Mouse (Mus musculus): ENCODE data around the gene Galnt9. TPM values are rescaled to one million over a fixed set of nuclear protein-coding genes. Genes with fewer than 3 reads are reported as not detected.

The Galnt9 gene
- polyA plus RNA-seq, 1 experiment from 2014 or later = 15.5 TPM

- Histone ChIP-seq H3K9ac (replicated peaks; ENCODE audit: low read depth, low read length) (no peak overlapping the region), H3K4me1 (replicated peaks; ENCODE audit: control insufficient read depth, insufficient read depth, low read length) (no peaks in the 10 kb centered on the region), H3K4me3 (replicated peaks; ENCODE audit: low read length) (no peak overlapping the region), H3K27ac (ENCODE audit: low read length) (no peak overlapping the region), H3K4me2 (ENCODE audit: low read length) (no peak overlapping the region), H3K27me3 (replicated peaks; ENCODE audit: control insufficient read depth, insufficient read depth, low read length) (no peaks in the 10 kb centered on the region), H3K36me3 (ENCODE audit: control insufficient read depth, insufficient read depth) (no peaks in the 10 kb centered on the region), H3K9me3 (ENCODE audit: control insufficient read depth, low read length) (no peaks in the 10 kb centered on the region)
- 0 out of 2 replicates have a peak, but pooled peaks have one; percentile 33 for ATAC-seq
- WGBS = 65% methylated on average over 4 of the region's 4 CpGs
Measured at GRCm38 (mm10) chr5:110523296-110523695, 20.9 kb upstream of the Galnt9 start.

DNA sequence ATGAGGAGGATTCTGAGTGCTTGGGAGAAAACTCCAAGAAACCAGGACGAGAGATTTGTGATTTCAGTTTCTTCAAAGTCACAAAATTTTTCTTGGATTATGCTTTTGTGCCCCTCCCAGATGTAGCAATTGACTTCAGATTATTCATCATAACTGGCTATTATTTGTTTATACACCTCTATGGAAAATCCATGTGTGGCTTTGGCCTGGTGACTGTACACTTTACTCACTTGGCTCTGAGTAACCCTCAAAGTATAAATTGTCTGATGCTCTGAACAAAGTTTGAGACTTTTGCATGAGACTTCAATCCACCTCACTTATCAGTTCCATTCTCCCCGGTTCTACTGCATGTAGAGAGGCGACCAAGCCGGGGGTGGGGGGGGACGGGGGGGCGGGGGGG lies 18.5 kb upstream of the Galnt9 start:
- Histone ChIP-seq H3K36me3 (ENCODE audit: control insufficient read depth, insufficient read depth) (no peaks in the 10 kb centered on the region), H3K4me1 (replicated peaks; ENCODE audit: control insufficient read depth, insufficient read depth, low read length) (no peaks in the 10 kb centered on the region), H3K9me3 (ENCODE audit: control insufficient read depth, low read length) (no peaks in the 10 kb centered on the region), H3K4me2 (ENCODE audit: low read length) (no peak overlapping the region), H3K9ac (replicated peaks; ENCODE audit: low read depth, low read length) (no peak overlapping the region), H3K27ac (ENCODE audit: low read length) (no peak overlapping the region), H3K4me3 (replicated peaks; ENCODE audit: low read length) (no peak overlapping the region), H3K27me3 (replicated peaks; ENCODE audit: control insufficient read depth, insufficient read depth, low read length) (no peaks in the 10 kb centered on the region)
- WGBS = 75% methylated on average over 6 of the region's 6 CpGs
- no peak for ATAC-seq

GRCm38 (mm10) chr5:110526556-110526955 lies 17.6 kb upstream of the Galnt9 start:
- no peak overlapping the region for H3K4me2 ChIP-seq (ENCODE audit: low read length)
- no peak overlapping the region for H3K9ac ChIP-seq (replicated peaks; ENCODE audit: low read depth, low read length)
- no peaks in the 10 kb centered on the region for H3K36me3 ChIP-seq (ENCODE audit: control insufficient read depth, insufficient read depth)
- WGBS = 79% methylated on average over 4 of the region's 4 CpGs
- no peaks in the 10 kb centered on the region for H3K27me3 ChIP-seq (replicated peaks; ENCODE audit: control insufficient read depth, insufficient read depth, low read length)
- no peaks in the 10 kb centered on the region for H3K9me3 ChIP-seq (ENCODE audit: control insufficient read depth, low read length)
- H3K4me1 ChIP-seq (replicated peaks; ENCODE audit: control insufficient read depth, insufficient read depth, low read length) = no peaks in the 10 kb centered on the region
- H3K27ac ChIP-seq (ENCODE audit: low read length) = no peak overlapping the region
- H3K4me3 ChIP-seq (replicated peaks; ENCODE audit: low read length) = no peak overlapping the region
- no peak for ATAC-seq

GRCm38 (mm10) chr5:110531091-110531490 lies 13.1 kb upstream of the Galnt9 start:
- Histone ChIP-seq H3K27me3 (replicated peaks; ENCODE audit: control insufficient read depth, insufficient read depth, low read length) (no peaks in the 10 kb centered on the region), H3K4me2 (ENCODE audit: low read length) (no peak overlapping the region), H3K9ac (replicated peaks; ENCODE audit: low read depth, low read length) (no peak overlapping the region), H3K4me3 (replicated peaks; ENCODE audit: low read length) (no peak overlapping the region), H3K9me3 (ENCODE audit: control insufficient read depth, low read length) (no peaks in the 10 kb centered on the region), H3K27ac (ENCODE audit: low read length) (no peak overlapping the region), H3K36me3 (ENCODE audit: control insufficient read depth, insufficient read depth) (no peaks in the 10 kb centered on the region), H3K4me1 (replicated peaks; ENCODE audit: control insufficient read depth, insufficient read depth, low read length) (no peaks in the 10 kb centered on the region)
- WGBS = 71% methylated on average over 4 of the region's 4 CpGs
- ATAC-seq = no peak

GRCm38 (mm10) chr5:110534402-110534801 lies 9.8 kb upstream of the Galnt9 start:
- Histone ChIP-seq H3K36me3 (ENCODE audit: control insufficient read depth, insufficient read depth) (no peaks in the 10 kb centered on the region), H3K27me3 (replicated peaks; ENCODE audit: control insufficient read depth, insufficient read depth, low read length) (no peaks in the 10 kb centered on the region), H3K9ac (replicated peaks; ENCODE audit: low read depth, low read length) (no peak overlapping the region), H3K27ac (ENCODE audit: low read length) (no peak overlapping the region), H3K4me2 (ENCODE audit: low read length) (no peak overlapping the region), H3K4me3 (replicated peaks; ENCODE audit: low read length) (no peak overlapping the region), H3K9me3 (ENCODE audit: control insufficient read depth, low read length) (no peaks in the 10 kb centered on the region), H3K4me1 (replicated peaks; ENCODE audit: control insufficient read depth, insufficient read depth, low read length) (no peaks in the 10 kb centered on the region)
- ATAC-seq = no peak
- 83% methylated on average over 1 of the region's 1 CpGs for WGBS

DNA sequence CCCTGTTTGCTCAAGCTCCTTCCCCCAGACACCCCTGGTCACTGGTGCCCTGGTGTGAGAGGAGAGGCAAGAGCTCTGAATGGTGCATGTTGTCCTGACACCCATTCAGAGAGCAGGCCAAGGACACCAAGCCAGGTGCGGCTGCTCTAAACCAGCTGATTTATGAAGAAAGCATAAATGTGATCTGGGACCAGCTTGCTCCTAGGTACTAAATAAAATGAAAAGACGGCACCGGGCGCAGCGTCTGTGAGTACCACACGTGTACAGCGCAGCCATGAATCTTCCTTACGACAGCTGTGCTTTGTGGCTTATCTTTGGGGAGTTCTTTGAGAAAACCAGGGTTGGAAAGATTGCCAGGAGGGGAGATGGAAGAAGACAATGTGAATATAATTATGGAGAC lies 8.2 kb upstream of the Galnt9 start:
- Histone ChIP-seq H3K27ac (ENCODE audit: low read length) (no peak overlapping the region), H3K4me2 (ENCODE audit: low read length) (no peak overlapping the region), H3K4me3 (replicated peaks; ENCODE audit: low read length) (no peak overlapping the region), H3K9me3 (ENCODE audit: control insufficient read depth, low read length) (no peaks in the 10 kb centered on the region), H3K27me3 (replicated peaks; ENCODE audit: control insufficient read depth, insufficient read depth, low read length) (no peaks in the 10 kb centered on the region), H3K4me1 (replicated peaks; ENCODE audit: control insufficient read depth, insufficient read depth, low read length) (no peaks in the 10 kb centered on the region), H3K36me3 (ENCODE audit: control insufficient read depth, insufficient read depth) (no peaks in the 10 kb centered on the region), H3K9ac (replicated peaks; ENCODE audit: low read depth, low read length) (no peak overlapping the region)
- WGBS = 91% methylated on average over 8 of the region's 8 CpGs
- no peak for ATAC-seq

- Histone ChIP-seq H3K4me3 (replicated peaks; ENCODE audit: low read length) (no peak overlapping the region), H3K36me3 (ENCODE audit: control insufficient read depth, insufficient read depth) (no peaks in the 10 kb centered on the region), H3K9me3 (ENCODE audit: control insufficient read depth, low read length) (no peaks in the 10 kb centered on the region), H3K27me3 (replicated peaks; ENCODE audit: control insufficient read depth, insufficient read depth, low read length) (peaks cover 32% of the 10 kb centered on the region), H3K27ac (ENCODE audit: low read length) (no peak overlapping the region), H3K4me1 (replicated peaks; ENCODE audit: control insufficient read depth, insufficient read depth, low read length) (peaks cover 12% of the 10 kb centered on the region), H3K9ac (replicated peaks; ENCODE audit: low read depth, low read length) (no peak overlapping the region), H3K4me2 (ENCODE audit: low read length) (no peak overlapping the region)
- WGBS = 56% methylated on average over 2 of the region's 2 CpGs
- no peak for ATAC-seq
Measured at GRCm38 (mm10) chr5:110540947-110541346, 3.2 kb upstream of the Galnt9 start.

DNA sequence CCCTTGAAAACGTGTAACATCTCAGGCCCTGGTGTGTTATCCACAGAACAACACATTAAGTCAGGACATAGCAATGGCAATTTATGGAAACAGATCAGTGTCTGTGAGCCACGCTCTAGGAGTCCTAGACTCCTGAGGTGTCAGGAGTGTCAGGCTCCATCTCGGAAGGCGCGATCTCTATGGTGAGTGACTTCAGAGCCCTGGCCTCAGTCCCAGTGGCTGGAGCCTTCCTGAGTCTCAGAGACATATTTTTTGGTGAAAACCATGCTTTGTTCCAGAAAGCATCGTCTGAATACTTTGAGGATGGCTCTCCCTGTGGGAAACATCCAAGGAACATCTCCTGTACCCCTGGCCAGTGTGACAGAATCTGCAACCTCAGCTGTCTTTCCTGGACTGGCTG lies 2.7 kb upstream of the Galnt9 start:
- Histone ChIP-seq H3K4me3 (replicated peaks; ENCODE audit: low read length) (no peak overlapping the region), H3K36me3 (ENCODE audit: control insufficient read depth, insufficient read depth) (no peaks in the 10 kb centered on the region), H3K9ac (replicated peaks; ENCODE audit: low read depth, low read length) (no peak overlapping the region), H3K27me3 (replicated peaks; ENCODE audit: control insufficient read depth, insufficient read depth, low read length) (peaks cover 34% of the 10 kb centered on the region), H3K4me2 (ENCODE audit: low read length) (no peak overlapping the region), H3K4me1 (replicated peaks; ENCODE audit: control insufficient read depth, insufficient read depth, low read length) (peaks cover 12% of the 10 kb centered on the region), H3K9me3 (ENCODE audit: control insufficient read depth, low read length) (no peaks in the 10 kb centered on the region), H3K27ac (ENCODE audit: low read length) (no peak overlapping the region)
- WGBS = 75% methylated on average over 6 of the region's 6 CpGs
- ATAC-seq = no peak

DNA sequence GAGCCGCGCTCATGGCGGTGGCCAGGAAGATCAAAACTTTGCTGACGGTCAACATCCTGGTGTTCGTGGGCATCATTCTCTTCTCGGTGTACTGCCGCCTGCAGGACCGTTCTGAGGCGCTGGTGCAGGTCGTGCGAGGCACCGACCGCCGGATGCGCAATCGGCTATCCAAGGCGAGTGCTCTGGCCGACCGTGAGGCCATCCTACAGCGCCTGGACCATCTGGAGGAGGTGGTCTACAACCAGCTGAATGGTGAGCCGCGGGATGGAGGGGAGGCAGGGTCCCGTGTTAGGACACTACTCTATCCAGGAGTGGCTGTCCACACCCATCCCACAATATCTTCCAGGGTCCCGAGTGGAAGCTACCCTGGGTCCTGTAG lies 525 bp downstream of the Galnt9 start:
- Histone ChIP-seq H3K4me2 (ENCODE audit: low read length) (peak overlapping the region; percentile 68), H3K27me3 (replicated peaks; ENCODE audit: control insufficient read depth, insufficient read depth, low read length) (peaks cover 34% of the 10 kb centered on the region), H3K4me3 (replicated peaks; ENCODE audit: low read length) (peak overlapping the region; percentile 54), H3K9ac (replicated peaks; ENCODE audit: low read depth, low read length) (peak overlapping the region; percentile 75), H3K9me3 (ENCODE audit: control insufficient read depth, low read length) (no peaks in the 10 kb centered on the region), H3K27ac (ENCODE audit: low read length) (no peak overlapping the region), H3K4me1 (replicated peaks; ENCODE audit: control insufficient read depth, insufficient read depth, low read length) (peaks cover 12% of the 10 kb centered on the region), H3K36me3 (ENCODE audit: control insufficient read depth, insufficient read depth) (no peaks in the 10 kb centered on the region)
- 2% methylated on average over 24 of the region's 24 CpGs for WGBS
- ATAC-seq = peak; percentile 42

DNA sequence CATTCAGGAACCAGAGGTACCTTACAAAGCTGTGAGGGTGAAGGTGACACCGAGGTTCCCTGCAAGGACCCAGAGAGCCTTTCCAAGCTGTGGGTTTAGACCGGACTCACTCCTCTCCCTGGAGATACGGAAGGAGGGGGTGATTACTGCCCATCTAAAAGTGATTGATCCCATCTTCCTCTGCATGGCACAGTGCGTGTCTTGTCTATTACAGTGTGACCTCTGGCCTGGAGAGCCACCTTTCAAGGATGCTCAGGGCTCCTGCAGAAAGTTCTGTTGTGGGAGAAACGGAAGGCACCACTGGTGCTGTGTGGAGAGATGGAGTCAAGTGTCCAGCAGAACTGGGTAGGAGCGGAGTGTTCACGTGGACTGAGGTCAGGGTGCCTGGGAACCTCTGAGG lies 1.2 kb downstream of the Galnt9 start:
- Histone ChIP-seq H3K9me3 (ENCODE audit: control insufficient read depth, low read length) (no peaks in the 10 kb centered on the region), H3K4me2 (ENCODE audit: low read length) (peak overlapping the region; percentile 68), H3K36me3 (ENCODE audit: control insufficient read depth, insufficient read depth) (no peaks in the 10 kb centered on the region), H3K4me3 (replicated peaks; ENCODE audit: low read length) (peak overlapping the region; percentile 54), H3K9ac (replicated peaks; ENCODE audit: low read depth, low read length) (no peak overlapping the region), H3K27me3 (replicated peaks; ENCODE audit: control insufficient read depth, insufficient read depth, low read length) (peaks cover 34% of the 10 kb centered on the region), H3K27ac (ENCODE audit: low read length) (no peak overlapping the region), H3K4me1 (replicated peaks; ENCODE audit: control insufficient read depth, insufficient read depth, low read length) (peaks cover 12% of the 10 kb centered on the region)
- no peak for ATAC-seq
- 77% methylated on average over 7 of the region's 7 CpGs for WGBS

All from forebrain, embryonic 16.5 days (tissue).